Mouse (Mus musculus) liver, adult 2 months (tissue): Measurements from ENCODE around the gene Ccdc149.

Source experiments
- CTCF ChIP-seq: fragments of 200-500 bp; IDR thresholded peaks from 2 replicates; pipeline ENCODE4 v1.5.1; 2011; ENCODE audit warnings: low read depth, low read length, control low read depth
- POLR2A ChIP-seq: fragments of 200-500 bp; IDR thresholded peaks from 2 replicates; pipeline ENCODE4 v1.6.1; 2011; ENCODE audit warnings: low read length, control low read depth; ENCODE audit not compliant: insufficient read depth; ENCODE audit errors: extremely low read depth

GRCm38 (mm10) chr5:52450821-52451220, 20.5 kb downstream of the Ccdc149 start:
- TF ChIP-seq CTCF (no peak), POLR2A (no peak)
